Mouse (Mus musculus) ES-E14 (cell line): ENCODE results near the gene Cops4. TPM values are rescaled to one million over a fixed set of nuclear protein-coding genes. Genes with fewer than 3 reads are reported as not detected.

Experiments used
- DNase-seq: peaks from one replicate; pipeline ENCODE4 v3.0.0-alpha.2; 2013; ENCODE audit warnings: low read depth, low spot score
- H3K27ac ChIP-seq: 2 replicates; pipeline ENCODE4 v1.5.1; 2012; ENCODE audit warnings: low read depth, mild to moderate bottlenecking, low read length, moderate library complexity, mixed read lengths; ENCODE audit not compliant: poor library complexity, insufficient read depth, severe bottlenecking
- H3K36me3 ChIP-seq: 2 replicates; pipeline ENCODE4 v1.6.1; 2012; ENCODE audit warnings: mild to moderate bottlenecking, low read length, moderate library complexity, mixed read lengths; ENCODE audit not compliant: control insufficient read depth, poor library complexity, insufficient read depth, severe bottlenecking
- H3K4me1 ChIP-seq, 2 experiments: fragments of 150-350 bp in 1 of 2; sonication (generic) in 1 of 2; 2 replicates each; pipeline ENCODE4 v1.6.1; 2012; ENCODE audit warnings: low read length in 2 of 2, mild to moderate bottlenecking in 1 of 2, mixed read lengths in 1 of 2; ENCODE audit not compliant: control insufficient read depth in 2 of 2, insufficient read depth in 2 of 2, poor library complexity in 1 of 2
- H3K4me3 ChIP-seq, 2 experiments: fragments of 150-350 bp in 1 of 2; sonication (generic) in 1 of 2; 2 replicates each; pipeline ENCODE4 v1.5.1; 2012; ENCODE audit warnings: low read length in 2 of 2, low read depth in 1 of 2, mild to moderate bottlenecking in 1 of 2, mixed read lengths in 1 of 2; ENCODE audit not compliant: insufficient read depth in 1 of 2, poor library complexity in 1 of 2, severe bottlenecking in 1 of 2
- H3K9ac ChIP-seq: 2 replicates; pipeline ENCODE4 v1.6.1; 2012; ENCODE audit warnings: low read depth, mild to moderate bottlenecking, low read length, mixed read lengths; ENCODE audit not compliant: poor library complexity, insufficient read depth, severe bottlenecking
- H3K9me3 ChIP-seq: fragments of 150-350 bp; sonication (generic); 2 replicates; pipeline ENCODE4 v1.6.1; 2012; ENCODE audit warnings: low read depth, mild to moderate bottlenecking, low read length; ENCODE audit not compliant: control insufficient read depth, insufficient read depth
- CHD2 ChIP-seq: IDR thresholded peaks from 2 replicates; pipeline ENCODE4 v1.6.1; 2014; ENCODE audit warnings: mild to moderate bottlenecking, low read depth, low read length, inconsistent platforms
- ZC3H11A ChIP-seq: IDR thresholded peaks from 2 replicates; pipeline ENCODE4 v1.6.1; 2012; ENCODE audit warnings: low read depth, mild to moderate bottlenecking, inconsistent platforms, low read length, borderline replicate concordance
- in situ Hi-C, 2 experiments: fragments of 600-800 bp; cut with MboI; formaldehyde crosslinking; loops; one replicate each; pipeline ENCODE4 v1.15.1; 2025; ENCODE audit warnings: low sequenced_read_pairs in 2 of 2, inconsistent platforms in 1 of 2; ENCODE audit not compliant: unreplicated experiment in 2 of 2
- total RNA-seq: library from RNA; depleted of rRNA; stranded (reverse); fragments of 300-350 nt; gene quantifications from 2 replicates; pipeline ENCODE4 v1.2.3, GENCODE M21; 2012; rRNA removed

Cops4 gene
- total RNA-seq, 1 experiment: 101 TPM

DNA sequence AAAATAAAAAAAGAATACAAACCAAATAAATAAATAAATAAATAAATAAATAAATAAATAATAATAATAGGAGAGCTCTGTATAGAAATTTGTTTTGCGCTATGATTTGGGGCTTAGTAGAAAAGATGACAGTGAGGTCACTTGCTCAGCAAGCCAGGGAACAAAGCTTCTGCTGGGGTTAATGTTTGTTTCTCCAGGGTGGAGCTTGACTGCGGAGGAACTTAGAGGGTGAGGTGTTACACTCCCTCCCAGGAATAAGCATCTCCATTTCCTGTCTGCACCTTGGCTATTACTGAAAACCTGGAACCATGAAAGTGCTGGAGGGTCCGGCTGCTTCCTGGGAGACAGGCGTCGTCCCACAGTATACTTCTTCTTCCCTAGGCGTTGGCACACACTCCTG lies 77.9 kb downstream of the Cops4 start:
- no peak overlapping the region for H3K9ac ChIP-seq
- in situ Hi-C loops: no loop called here
- H3K36me3 ChIP-seq: no peaks in the 10 kb centered on the region
- no peak for DNase-seq
- H3K9me3 ChIP-seq: no peaks in the 10 kb centered on the region
- H3K4me3 ChIP-seq: no peak overlapping the region
- peaks cover 0 to 7% of the 10 kb centered on the region in 2 experiments; a peak in 2 of 4 replicates for H3K4me1 ChIP-seq
- no peak overlapping the region for H3K27ac ChIP-seq
- TF ChIP-seq CHD2 (no peak), ZC3H11A (no peak)

Other genes starting within 250 kb of the Cops4 start
- 72.7 and 94.5 TPM in 2 replicates for gene Sec31a, start 102.1 kb upstream of the Cops4 start, total RNA-seq
- gene Lin54, start 17.7 kb upstream of the Cops4 start, total RNA-seq: 27.8 and 41.8 TPM in 2 replicates
- gene Plac8, start 53.9 kb downstream of the Cops4 start, total RNA-seq: 28.1 and 30.5 TPM in 2 replicates
- gene Coq2, start 156.8 kb downstream of the Cops4 start, total RNA-seq: 27.4 and 43.9 TPM in 2 replicates
- 0.32 and 1.2 TPM in 2 replicates for gene Hpse, start 201.4 kb downstream of the Cops4 start, total RNA-seq